Mouse (Mus musculus): Measurements from ENCODE around the gene Ttc34.

Gene Ttc34

DNA sequence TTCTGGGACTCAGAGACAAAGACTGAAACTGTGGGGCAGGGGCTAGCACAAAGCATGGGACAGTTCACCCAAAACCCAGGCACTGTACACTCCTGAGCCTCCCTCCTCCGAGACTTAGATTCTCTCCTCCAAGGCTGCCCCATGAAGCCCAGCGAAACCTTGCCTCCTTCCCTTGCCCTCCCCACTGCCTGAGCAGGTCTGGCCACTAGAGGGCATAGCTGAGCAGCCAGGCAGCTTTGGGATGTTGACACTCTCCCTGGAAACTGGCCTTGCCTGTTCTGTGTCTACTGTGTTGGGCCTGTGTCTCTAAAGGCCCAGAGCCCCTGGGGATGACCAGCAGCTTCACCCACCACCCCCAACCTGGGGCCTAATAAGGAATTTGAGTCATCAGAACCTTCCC, at the start of gene Ttc34:
Ttc34 (plus strand) TSS at position 290 of the 400 bp plus-strand sequence.
- DNase-seq: peak; percentile 68

- no peak for DNase-seq
Observed at GRCm38 (mm10) chr4:154787960-154788702, 49.1 kb upstream of the Ttc34 start.

DNA sequence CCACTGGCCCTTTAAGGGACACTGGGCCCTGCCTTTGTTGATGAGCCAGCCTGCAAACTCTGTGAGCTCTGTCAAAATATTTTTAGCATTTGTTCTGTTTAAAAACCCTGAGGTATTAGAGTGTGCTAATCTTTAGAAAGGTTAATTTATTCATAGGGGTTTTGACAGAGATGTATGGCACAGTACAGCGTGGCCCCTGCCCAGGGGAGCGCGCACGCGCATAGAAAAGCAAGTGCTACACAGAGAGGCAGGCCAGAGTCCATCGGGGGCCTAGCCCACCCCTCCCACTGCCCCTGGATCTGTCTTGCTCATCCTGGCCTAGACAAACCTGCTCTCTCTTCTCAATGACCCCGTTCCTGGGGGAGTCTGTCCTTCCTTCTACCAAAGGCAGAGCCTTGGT, 45.4 kb upstream of the Ttc34 start:
- no peak for DNase-seq

GRCm38 (mm10) chr4:154793499-154793898, 43.8 kb upstream of the Ttc34 start:
- no peak for DNase-seq

DNA sequence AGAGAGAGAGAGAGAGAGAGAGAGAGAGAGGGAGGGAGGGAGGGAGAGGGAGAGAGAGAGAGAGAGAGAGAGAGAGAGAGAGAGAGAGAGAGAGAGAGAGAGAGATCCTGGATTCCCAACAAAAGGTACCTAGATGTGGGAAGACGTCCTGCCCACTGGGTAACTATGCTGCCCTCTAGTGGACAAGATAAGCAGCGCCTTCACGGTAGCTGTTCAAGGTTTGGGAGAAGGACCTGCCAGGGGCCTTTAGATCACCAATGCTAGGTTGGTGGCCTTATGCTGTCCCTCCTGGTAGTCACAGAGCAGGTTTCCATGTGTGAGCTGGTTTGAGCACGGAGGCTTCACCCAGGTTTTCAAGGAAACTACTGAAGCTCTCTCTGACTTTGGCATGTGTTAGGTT, 39.4 kb upstream of the Ttc34 start:
- peak; percentile 59 for DNase-seq

DNA sequence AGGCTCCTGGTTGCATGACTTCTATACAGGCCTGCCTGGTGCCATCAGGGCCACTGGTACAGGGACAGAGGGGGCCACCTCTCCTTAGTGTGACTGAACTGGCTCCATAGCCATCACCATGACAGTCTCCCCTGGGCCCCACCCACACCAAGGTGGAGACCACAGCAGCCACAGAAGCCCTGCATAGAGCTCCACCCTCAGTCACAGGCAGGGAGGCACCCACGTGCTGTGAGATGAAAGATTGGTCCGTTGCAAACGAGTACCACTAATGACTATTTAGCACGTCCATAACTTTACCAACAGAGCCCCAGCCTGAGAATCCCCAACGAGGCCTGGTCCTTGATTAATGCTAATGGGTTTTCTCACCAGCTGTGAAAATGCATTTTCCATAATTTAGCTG, 36.7 kb upstream of the Ttc34 start:
- DNase-seq: no peak

GRCm38 (mm10) chr4:154802210-154802609, 35.0 kb upstream of the Ttc34 start:
- DNase-seq: no peak

GRCm38 (mm10) chr4:154825662-154826061, 11.6 kb upstream of the Ttc34 start:
- peak; percentile 46 for DNase-seq

- no peak for DNase-seq
Observed at GRCm38 (mm10) chr4:154826224-154826623, 11.0 kb upstream of the Ttc34 start.

- no peak for DNase-seq
Observed at GRCm38 (mm10) chr4:154827181-154827580, 10.1 kb upstream of the Ttc34 start.

- no peak for DNase-seq
Observed at GRCm38 (mm10) chr4:154827861-154828610, 9.2 kb upstream of the Ttc34 start.

- no peak for DNase-seq
Observed at GRCm38 (mm10) chr4:154831915-154832573, 5.2 kb upstream of the Ttc34 start.

DNA sequence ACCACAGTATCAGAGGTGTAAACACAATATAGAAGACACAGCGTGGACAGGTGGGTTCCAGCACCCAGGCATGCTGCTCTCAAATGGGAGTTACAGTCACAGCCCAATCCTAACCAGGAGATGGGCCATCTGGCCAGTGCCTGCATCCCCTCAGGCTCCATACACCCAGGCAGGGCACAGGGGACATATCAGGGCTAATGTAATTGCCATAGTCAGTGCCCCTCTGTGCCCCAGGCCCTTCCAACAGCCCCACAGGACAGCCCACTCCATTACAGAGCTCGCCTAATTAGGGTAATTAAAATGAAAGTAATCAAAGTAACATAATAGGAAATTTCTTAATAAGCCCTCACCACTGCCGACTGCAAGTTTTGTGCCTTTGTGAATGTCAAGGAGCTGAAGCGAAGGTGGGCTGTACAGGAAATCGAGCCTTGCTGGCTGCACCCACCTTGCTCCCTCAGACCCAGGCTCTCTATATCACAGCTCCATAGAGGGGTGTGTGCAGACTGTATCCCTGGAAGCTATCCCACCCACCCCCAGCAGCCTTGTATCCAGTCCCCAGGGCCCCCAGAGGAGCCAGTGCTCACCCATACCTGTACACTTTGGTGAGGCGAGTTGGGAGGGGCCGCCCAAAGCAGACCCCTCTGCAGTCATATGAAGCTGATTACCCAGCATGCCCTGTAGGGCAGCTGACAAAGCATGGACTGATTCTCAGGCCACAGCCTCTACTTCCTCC, 910 bp upstream of the Ttc34 start:
- DNase-seq: no peak

GRCm38 (mm10) chr4:154838741-154839140, 1.5 kb downstream of the Ttc34 start:
- no peak for DNase-seq

GRCm38 (mm10) chr4:154839406-154839805, 2.1 kb downstream of the Ttc34 start:
- DNase-seq: no peak

DNA sequence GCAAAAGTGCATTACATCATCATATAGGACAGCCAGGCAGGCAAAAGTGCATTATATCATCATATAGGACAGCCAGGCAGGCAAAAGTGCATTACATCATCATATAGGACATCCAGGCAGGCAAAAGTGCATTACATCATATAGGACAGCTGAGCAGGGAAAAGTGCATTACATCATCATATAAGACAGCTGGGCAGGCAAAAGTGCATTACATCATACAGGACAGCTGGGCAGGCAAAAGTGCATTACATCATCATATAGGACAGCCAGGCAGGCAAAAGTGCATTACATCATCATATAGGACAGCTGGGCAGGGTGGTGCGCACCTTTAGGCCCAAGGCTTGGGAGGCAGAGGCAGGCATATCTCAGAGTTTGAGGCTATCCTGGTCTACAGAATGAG, 15.4 kb downstream of the Ttc34 start:
- no peak for DNase-seq

GRCm38 (mm10) chr4:154853881-154854280, 16.6 kb downstream of the Ttc34 start:
- no peak for DNase-seq

DNA sequence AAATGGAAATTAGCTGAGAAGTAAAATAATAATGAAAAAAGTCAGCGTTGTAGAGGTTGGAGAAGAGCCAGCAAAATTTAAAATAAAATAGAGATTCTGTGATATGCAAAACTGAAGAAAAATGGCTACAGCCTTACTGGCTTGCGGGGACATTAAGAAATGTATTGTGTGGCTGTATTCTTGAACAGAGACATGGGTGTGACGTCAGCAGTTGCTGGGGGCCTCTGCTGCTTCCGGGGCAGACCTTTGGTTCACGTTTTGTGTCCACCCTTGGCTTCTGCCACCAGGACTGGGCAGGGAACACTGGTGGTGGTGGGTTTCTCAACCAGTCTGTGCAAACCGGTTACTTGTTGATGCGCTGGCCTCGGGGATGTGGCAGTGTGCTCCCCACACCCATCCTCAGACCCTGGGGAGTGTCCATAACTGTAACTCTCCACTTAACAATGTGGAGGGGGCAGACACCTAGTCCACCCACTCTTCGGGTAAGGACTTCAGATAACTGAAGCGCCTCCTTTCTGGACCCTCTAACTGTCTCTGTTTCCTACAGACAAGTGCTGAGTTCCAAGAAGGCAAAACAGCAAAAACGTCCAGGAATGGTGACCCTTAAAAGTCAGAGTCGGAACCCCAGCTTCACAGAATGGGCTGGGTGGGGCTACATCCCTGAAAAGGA, 17.6 kb downstream of the Ttc34 start:
- DNase-seq: no peak

- peak; percentile 69 for DNase-seq
Observed at GRCm38 (mm10) chr4:154855721-154856479, 18.6 kb downstream of the Ttc34 start.

- no peak for DNase-seq
Observed at GRCm38 (mm10) chr4:154856480-154856837, 19.2 kb downstream of the Ttc34 start.

DNA sequence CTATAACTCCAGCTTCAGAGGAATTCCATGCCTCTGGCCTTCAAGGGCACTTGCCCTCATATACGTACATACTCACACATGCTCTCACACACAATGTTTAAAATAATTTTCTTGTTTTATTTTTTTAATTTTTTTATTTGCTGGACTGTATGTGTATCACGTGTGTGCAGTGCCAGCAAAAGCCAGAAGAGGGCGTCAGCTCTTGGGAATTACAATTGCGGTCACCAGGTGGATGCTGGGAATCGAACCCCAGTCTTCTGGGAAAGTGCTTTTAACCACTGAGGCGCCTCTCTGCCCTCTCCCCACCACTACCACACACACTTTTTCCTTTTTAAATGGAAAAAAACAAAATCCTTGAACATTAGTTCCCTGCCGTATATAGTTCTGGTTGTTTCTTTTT, 19.6 kb downstream of the Ttc34 start:
- DNase-seq: no peak
